Mouse (Mus musculus) hindlimb bud, embryonic 11.5 days (tissue): ENCODE measurements around the gene Dpy19l3.

ENCODE experiments used
- DNase-seq: peaks from one replicate; pipeline ENCODE4 v3.0.0-alpha.2; 2012; ENCODE audit warnings: low read depth, low spot score; ENCODE audit errors: extremely low spot score

Gene Dpy19l3

GRCm38 (mm10) chr7:35753319-35754032 is 778 bp downstream of the Dpy19l3 start:
- no peak for DNase-seq

GRCm38 (mm10) chr7:35750873-35751272 is 3.4 kb downstream of the Dpy19l3 start:
- no peak for DNase-seq

DNA sequence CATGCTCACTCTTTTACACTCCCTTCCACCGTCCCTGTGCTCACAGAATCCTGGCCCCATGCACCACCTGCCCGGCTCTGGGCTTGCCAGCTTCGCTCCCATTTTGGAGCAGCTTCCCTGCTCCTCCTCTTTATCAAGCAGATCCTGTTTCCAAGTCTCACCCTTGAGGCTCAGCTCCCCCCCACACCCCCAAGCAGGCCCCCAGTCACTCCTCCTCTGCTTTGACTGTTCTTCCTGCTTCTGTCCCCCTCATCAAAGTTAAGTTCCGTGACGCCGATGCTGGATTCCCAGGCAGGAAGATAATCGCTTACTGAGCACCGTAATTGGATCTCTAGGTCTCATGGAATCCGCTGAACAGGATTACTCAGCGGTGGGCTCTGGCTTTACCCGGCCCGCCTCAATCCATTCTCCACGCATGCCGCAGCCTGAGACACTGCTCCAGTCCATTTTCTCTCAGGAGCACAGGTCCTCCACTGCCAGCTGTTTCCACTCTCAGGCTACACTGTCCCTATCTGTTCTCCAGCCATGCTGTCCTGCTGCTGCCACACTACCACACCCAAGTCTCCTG is 6.8 kb downstream of the Dpy19l3 start:
- no peak for DNase-seq

DNA sequence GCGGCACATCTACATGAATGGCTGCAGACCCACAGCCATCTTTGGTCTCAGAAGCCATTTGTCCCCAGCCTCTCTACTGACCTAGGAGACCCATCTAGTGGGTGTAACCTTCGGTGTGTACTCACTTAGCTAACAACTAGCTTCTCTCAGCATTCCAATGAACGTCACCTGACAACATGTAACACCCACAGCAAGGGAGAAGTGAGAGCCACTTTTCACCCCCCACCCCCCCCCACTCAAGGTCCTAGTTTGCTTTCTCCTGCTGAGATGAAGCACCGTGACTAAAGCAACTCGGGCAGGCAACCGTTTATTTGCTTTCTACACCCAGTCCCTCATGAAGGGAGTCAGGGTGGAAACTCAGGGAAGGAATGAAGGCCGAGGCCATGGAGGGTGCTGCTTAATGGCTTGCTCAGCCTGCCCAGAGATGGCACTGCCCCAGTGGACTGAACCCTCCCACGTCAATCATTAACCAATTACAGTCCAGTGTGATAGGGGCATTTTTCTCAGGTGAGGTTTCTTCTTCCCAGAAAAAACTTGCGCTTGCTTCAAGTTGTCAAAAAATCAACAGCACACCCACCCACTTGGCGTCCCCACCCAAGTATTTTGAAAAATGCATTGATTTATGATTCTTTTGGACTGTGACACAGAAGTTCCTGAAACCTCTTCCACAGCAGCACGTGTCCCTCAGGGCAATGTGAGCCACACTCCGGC is 7.4 kb downstream of the Dpy19l3 start:
- DNase-seq, result no peak

DNA sequence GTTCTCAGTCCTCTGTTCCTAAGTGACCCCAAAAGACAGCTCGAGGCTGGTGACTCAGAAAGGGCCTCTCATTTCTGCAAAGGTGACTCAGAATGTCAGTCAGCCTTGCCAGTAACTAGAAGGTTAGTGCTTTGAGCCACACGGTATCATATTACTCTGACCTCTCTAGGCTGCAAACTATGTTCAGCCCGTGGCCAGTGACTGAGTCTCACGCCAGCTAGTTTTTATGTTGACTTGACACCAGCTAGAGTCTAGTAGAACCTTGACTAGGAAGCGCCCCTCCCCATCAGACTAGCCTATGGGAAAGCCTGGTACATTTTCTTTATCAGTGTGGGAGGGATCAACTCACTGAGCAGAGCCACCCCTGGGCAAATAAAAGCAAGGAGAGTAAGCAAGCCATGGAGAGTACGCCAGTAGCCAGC is 9.0 kb downstream of the Dpy19l3 start:
- no peak for DNase-seq

DNA sequence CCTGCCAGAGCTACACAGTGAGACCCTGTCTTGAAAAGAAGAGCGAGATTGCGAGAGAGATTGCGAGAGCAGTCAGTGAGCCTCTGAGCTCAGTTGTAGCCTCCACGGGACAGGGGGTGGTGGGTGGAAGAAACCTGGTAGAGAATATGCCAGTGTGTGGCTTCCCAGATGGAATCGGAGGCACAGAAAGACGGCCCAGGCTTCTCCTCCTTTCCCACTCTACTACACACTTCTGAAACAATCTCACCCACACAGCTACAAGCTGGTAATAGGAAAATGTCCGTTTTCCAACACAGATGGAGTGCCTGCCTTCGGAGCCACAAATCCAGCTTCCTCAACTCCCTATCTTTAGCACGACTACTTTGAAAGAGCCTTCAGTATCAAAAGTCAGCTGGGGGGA is 9.5 kb downstream of the Dpy19l3 start:
- DNase-seq, result no peak

- DNase-seq, result no peak
Measured at GRCm38 (mm10) chr7:35742310-35742709, 11.9 kb downstream of the Dpy19l3 start.

DNA sequence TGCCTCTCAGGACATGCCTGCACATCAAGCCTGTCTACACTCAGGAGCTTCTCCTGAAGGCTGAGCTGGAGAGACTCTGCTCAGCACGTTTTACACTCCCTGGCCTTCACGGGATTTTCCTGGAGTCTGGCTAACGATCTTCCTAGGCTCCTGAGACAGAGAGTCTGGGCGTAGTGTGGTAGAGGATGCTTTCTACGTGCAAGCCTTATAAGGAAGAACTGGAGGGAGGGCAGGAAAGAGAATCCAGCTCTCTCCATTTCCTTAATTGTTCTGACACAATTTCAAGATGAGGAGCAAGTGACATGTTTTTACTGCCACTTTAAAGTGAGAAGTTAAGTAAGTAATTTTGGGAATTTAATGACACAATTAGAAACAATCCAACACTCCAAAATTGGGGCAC is 12.4 kb downstream of the Dpy19l3 start:
- DNase-seq, result no peak

DNA sequence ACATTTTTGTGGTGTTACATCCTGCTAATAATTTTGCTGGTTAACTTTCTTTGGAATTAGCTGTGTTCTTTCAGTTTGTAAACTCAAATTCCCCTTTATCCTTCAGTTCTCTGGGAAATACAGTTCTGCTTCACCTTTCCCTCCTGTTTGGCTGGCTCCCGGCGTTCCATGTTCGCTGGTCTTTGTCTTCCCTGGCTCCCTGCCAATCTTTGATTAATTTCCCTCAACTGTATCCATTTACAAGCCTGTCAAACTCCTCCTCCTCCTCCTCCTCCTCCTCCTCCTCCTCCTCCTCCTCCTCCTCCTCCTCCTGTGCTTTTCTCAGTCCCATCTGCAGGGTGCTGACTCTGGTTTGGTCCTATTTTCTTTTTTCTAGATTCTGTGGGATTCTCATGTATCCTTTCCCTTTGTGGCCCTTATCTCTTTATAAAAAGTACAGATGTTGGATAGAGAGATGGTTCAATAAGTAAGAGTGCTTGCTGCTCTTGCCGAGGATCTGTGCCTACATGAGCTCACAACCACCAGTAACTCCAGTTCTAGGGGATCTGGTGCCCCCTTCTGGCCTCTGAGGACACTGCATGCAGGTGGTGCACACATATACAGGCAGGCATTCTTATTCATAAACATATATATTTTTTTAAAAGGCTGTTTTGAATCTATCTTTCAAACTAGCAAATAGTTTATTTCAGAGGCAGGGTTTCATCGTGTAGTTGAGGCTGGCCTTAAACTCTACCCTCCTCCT is 13.6 kb downstream of the Dpy19l3 start:
- DNase-seq, result no peak

- no peak for DNase-seq
Measured at GRCm38 (mm10) chr7:35738871-35739270, 15.4 kb downstream of the Dpy19l3 start.

GRCm38 (mm10) chr7:35733313-35734050 is 20.8 kb downstream of the Dpy19l3 start:
- no peak for DNase-seq

- no peak for DNase-seq
Measured at GRCm38 (mm10) chr7:35732585-35733059, 21.6 kb downstream of the Dpy19l3 start.

DNA sequence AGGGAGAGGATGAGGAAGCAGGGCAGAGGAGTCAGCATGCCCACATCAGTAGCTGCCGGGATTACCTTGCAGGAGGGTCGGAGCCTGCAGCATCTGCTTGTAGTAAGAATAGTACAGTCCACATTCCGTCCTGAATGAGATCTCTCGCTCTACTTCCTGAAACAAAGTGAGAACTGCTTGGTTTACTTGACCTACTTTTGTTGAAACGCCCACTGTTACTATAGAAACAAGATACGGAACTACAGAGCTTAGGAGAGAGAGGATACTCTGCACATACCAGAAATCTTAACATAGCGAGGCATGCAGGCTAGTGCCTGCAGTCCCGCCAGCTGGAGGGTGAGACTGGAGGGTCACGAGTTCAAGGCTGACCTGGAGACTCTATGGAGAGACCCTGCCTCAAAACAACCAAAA is 24.6 kb downstream of the Dpy19l3 start:
- no peak for DNase-seq

- no peak for DNase-seq
Measured at GRCm38 (mm10) chr7:35728376-35728775, 25.9 kb downstream of the Dpy19l3 start.

GRCm38 (mm10) chr7:35723035-35723434 is 31.2 kb downstream of the Dpy19l3 start:
- DNase-seq, result no peak

DNA sequence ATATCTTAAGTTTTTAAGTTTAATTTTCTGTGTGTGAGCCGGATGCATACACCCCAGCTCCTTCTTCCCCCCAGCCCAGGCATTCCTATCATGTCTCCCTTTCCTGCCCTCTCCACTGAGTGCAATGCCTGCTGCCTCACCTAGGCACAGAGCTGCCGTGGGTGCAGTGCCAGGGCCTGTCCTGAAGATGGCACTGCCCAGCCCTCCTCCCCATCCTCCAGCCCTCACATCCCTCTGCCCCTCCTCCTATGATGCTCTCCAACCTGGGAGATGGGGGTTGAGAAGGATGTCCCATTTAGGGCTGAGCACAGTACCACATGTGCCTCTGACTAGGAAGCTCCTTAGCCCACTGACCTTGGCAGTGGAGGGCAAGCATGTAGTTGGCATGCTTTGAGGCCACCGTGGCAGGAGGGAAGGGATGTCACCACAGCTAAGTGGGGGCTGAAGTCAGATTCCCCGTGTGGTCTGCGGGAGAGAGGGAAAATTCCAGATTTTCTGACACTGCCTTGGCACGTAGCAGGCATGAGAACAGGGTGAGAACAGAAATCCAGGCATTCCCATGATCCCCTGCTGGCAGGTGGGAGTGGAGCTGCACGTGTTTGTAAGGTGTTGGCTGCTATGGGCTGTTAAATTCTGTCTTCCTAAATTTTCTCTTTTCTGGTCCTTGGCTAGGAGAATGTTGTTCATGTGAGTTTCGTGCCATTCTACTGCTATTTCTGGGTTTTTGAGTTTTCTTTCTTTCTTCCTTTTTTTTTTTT is 35.7 kb downstream of the Dpy19l3 start:
- no peak for DNase-seq

DNA sequence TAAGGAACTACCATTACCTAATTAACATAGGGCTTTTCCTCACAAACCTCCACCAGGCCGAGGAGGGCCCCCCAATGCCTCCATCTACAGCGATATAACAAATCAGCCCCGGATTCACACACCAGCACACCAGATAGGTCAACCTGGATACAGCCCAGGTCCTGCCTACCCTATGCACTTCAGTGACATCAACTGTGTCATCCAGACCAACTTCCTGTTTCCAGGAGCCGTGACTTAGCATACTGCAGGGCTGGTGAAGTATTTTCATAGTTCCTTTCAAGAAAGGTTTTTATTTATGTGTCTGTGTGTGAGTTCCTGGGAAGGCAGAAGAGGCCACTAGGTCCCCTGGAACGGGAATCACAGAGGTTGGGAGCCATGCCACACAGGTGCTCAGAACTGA is 43.9 kb downstream of the Dpy19l3 start:
- no peak for DNase-seq

- DNase-seq, result no peak
Measured at GRCm38 (mm10) chr7:35708101-35708500, 46.2 kb downstream of the Dpy19l3 start.

DNA sequence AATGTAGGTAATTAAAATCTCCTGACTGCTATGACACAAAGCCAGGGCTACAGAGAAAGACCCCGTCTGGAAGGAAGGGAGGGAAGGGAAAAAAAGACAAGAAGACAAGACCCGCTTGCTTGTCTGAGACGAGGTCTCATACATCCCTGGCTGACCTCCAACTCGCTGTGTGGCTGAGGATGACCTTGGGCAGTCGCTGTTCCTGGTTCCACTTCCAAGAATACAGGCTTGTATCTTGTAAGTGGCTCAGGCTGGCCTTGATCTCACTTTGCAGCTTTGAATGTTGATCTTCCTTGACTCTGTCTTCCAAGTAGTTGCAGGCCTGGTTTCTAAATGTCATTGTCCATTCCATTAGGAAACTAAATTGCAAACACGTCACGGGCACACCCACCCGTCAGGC is 55.2 kb downstream of the Dpy19l3 start:
- DNase-seq, result no peak

DNA sequence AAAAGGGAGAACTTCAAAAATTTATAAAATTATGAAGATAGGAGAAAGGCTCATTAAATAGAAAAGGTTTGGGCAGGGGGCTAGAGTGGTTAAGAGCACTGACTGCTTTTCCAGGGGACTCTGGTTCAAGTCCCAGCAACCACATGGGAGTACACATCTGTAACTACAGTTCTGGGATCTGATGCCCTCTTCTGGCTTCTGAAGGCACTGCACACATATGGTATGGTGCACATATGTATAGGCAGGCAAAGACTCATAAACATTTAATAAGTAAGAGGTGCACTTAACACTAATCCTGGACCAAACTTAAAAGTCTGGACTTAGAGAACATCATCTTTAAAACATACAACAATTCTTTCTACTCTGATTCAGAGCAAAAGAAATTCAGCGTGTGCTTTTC is 56.2 kb downstream of the Dpy19l3 start:
- DNase-seq, result no peak
